Mouse (Mus musculus) hindbrain, embryonic 16.5 days (tissue): ENCODE measurements around the gene Vmn1r223. TPM values are rescaled to one million over a fixed set of nuclear protein-coding genes. Genes with fewer than 3 reads are reported as not detected.
A peak's percentile ranks its signal among the peaks of the same experiment; 100 is the strongest.

Experiments used
- ATAC-seq: fragments of 200-750 bp; cut with Nextera tagmentation; 2 replicates; pipeline ENCODE4 v1.8.0; 2017; ENCODE audit warnings: moderate TSS enrichment, moderate library complexity
- H3K27ac ChIP-seq: fragments of 300-500 bp; sonication (generic); 2 replicates; pipeline ENCODE4 v1.5.1; 2014; ENCODE audit warnings: low read depth, mild to moderate bottlenecking, control low read depth, low read length, moderate library complexity
- H3K27me3 ChIP-seq: fragments of 300-500 bp; sonication (generic); replicated peaks from 2 replicates; pipeline ENCODE4 v1.6.1; 2014; ENCODE audit warnings: low read length; ENCODE audit not compliant: control insufficient read depth, insufficient read depth
- H3K36me3 ChIP-seq: fragments of 300-500 bp; sonication (generic); 2 replicates; pipeline ENCODE4 v1.6.1; 2014; ENCODE audit warnings: mild to moderate bottlenecking, low read length, moderate library complexity, mixed read lengths; ENCODE audit not compliant: control insufficient read depth, insufficient read depth
- H3K4me1 ChIP-seq: fragments of 300-500 bp; sonication (generic); 2 replicates; pipeline ENCODE4 v1.6.1; 2014; ENCODE audit warnings: low read depth, low read length; ENCODE audit not compliant: control insufficient read depth, insufficient read depth
- H3K4me2 ChIP-seq: fragments of 300-500 bp; sonication (generic); 2 replicates; pipeline ENCODE4 v1.6.1; 2014; ENCODE audit warnings: mild to moderate bottlenecking, low read length, control low read depth, moderate library complexity
- H3K4me3 ChIP-seq: fragments of 300-500 bp; sonication (generic); 2 replicates; pipeline ENCODE4 v1.5.1; 2014; ENCODE audit warnings: mild to moderate bottlenecking, low read length, control low read depth, moderate library complexity
- H3K9ac ChIP-seq: fragments of 300-500 bp; sonication (generic); 2 replicates; pipeline ENCODE4 v1.6.1; 2014; ENCODE audit warnings: low read depth, mild to moderate bottlenecking, control low read depth, low read length, moderate library complexity
- H3K9me3 ChIP-seq: fragments of 300-500 bp; sonication (generic); 2 replicates; pipeline ENCODE4 v1.6.1; 2014; ENCODE audit warnings: mild to moderate bottlenecking, low read length, moderate library complexity; ENCODE audit not compliant: control insufficient read depth
- WGBS: fragments of 180-500 bp; shearing (Covaris S2); extraction: QIAGEN DNeasy Blood & Tissue Kit; methylation state at CpG from one replicate; pipeline ENCODE4 v1.1.7; 2014; 5-methylcytosine and 5-hydroxymethylcytosine counted together
- polyA plus RNA-seq: library from polyadenylated mRNA; unstranded; fragments of >200 nt; fragmentation: Nextera tagmentation; extraction: Ambion mirVana; gene quantifications from 2 replicates; pipeline ENCODE4 v1.2.1, GENCODE M21; 2015

The Vmn1r223 gene
- polyA plus RNA-seq, 1 experiment from 2014 or later: not detected

GRCm38 (mm10) chr13:23299999-23300341 is 53.0 kb downstream of the Vmn1r223 start:
- no peaks in the 10 kb centered on the region for H3K36me3 ChIP-seq
- no peaks in the 10 kb centered on the region for H3K9me3 ChIP-seq
- peak; percentile 76 for ATAC-seq
- H3K9ac ChIP-seq: peak overlapping the region; percentile 45
- peak overlapping the region; percentile 45 for H3K4me3 ChIP-seq
- H3K4me2 ChIP-seq: peak overlapping the region; percentile 78
- no peaks in the 10 kb centered on the region for H3K4me1 ChIP-seq
- H3K27ac ChIP-seq: no peak overlapping the region
- H3K27me3 ChIP-seq: peaks cover 9% of the 10 kb centered on the region; the same call in 1 of the 2 replicates
- under 1% methylated on average over 13 of the region's 13 CpGs for WGBS

Other genes starting within 250 kb of the Vmn1r223 start
- gene Vmn1r213, start 239.5 kb upstream of the Vmn1r223 start, polyA plus RNA-seq: not detected in 2 replicates
- gene Vmn1r214, start 216.7 kb upstream of the Vmn1r223 start, polyA plus RNA-seq: not detected in 2 replicates
- gene Vmn1r215, start 179.1 kb upstream of the Vmn1r223 start, polyA plus RNA-seq: not detected in 2 replicates
- gene Vmn1r217, start 128.9 kb upstream of the Vmn1r223 start, polyA plus RNA-seq: not detected in 2 replicates
- gene Vmn1r218, start 114.0 kb upstream of the Vmn1r223 start, polyA plus RNA-seq: not detected in 2 replicates
- gene Vmn1r219, start 87.8 kb upstream of the Vmn1r223 start, polyA plus RNA-seq: not detected in 2 replicates
- not detected in 2 replicates for gene Vmn1r220, start 59.2 kb upstream of the Vmn1r223 start, polyA plus RNA-seq
- not detected in 2 replicates for gene Vmn1r221, start 33.0 kb upstream of the Vmn1r223 start, polyA plus RNA-seq
- gene Vmn1r222, start 11.2 kb upstream of the Vmn1r223 start, polyA plus RNA-seq: not detected in 2 replicates
- 46.2 and 48.2 TPM in 2 replicates for gene Zfp322a, start 122.1 kb downstream of the Vmn1r223 start, polyA plus RNA-seq
- gene Abt1, start 176.7 kb downstream of the Vmn1r223 start, polyA plus RNA-seq: 9.8 and 10.1 TPM in 2 replicates
- gene Btn1a1, start 218.8 kb downstream of the Vmn1r223 start, polyA plus RNA-seq: 0.09 and 0.20 TPM in 2 replicates
- 0.14 TPM in 1 of 2 replicates, not detected in the other for gene Btn2a2, start 241.7 kb downstream of the Vmn1r223 start, polyA plus RNA-seq